Comparison of ENCODE assay signal across 25 mouse cellular contexts in the genomic region with DNA sequence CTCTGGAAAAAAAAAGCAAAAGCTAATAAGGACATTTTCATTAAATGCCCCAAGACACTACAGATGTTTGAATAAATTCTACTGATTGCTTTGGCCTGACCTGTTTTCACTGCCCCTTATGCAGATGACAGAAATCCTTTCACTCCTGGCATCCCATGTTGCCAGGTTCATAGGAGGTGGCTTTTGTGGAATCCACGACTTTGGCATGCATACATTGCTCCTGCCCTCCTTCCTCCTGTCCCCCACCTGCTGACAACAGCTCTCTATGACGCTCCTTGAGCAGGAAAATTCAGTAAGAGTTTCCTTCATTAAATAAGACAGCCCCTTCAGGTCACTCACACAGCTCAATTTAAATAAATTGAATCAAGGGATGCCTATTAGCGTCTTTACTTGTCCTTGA.
"Had no signal": no experiment of that assay in that cellular context is flagged by ENCODE, and none has a peak within 500 bp of the region (broad histone marks: within the 10 kb centered on the region; RNA-seq: fewer than 3 reads in every experiment).

No protein-coding gene starts in this region.

- H3K4me1 ChIP-seq: heart, embryonic 13.5 days; heart, embryonic 15.5 days; limb, embryonic 13.5 days; limb, embryonic 15.5 days; liver, embryonic 12.5 days had no signal

- ATAC-seq: hindbrain, postnatal 0 days; intestine, embryonic 16.5 days; liver, embryonic 12.5 days had no signal

- H3K27ac ChIP-seq: heart, adult 2 months; heart, embryonic 13.5 days; heart, embryonic 15.5 days; hindbrain, embryonic 12.5 days; hindbrain, embryonic 14.5 days; hindbrain, postnatal 0 days; kidney, postnatal 0 days; limb, embryonic 13.5 days; limb, embryonic 15.5 days; liver, embryonic 12.5 days; liver, embryonic 14.5 days had no signal

- H3K27me3 ChIP-seq: heart, embryonic 13.5 days; heart, embryonic 15.5 days; hindbrain, embryonic 12.5 days; limb, embryonic 13.5 days; limb, embryonic 15.5 days; liver, embryonic 12.5 days had no signal

- H3K36me3 ChIP-seq: heart, embryonic 13.5 days; heart, embryonic 15.5 days; hindbrain, embryonic 12.5 days; limb, embryonic 13.5 days; limb, embryonic 15.5 days; liver, embryonic 12.5 days had no signal

- H3K9ac ChIP-seq: heart, embryonic 13.5 days; heart, embryonic 15.5 days; hindbrain, embryonic 12.5 days; hindbrain, embryonic 14.5 days; limb, embryonic 13.5 days; limb, embryonic 15.5 days; liver, embryonic 12.5 days; liver, embryonic 14.5 days had no signal

- H3K4me2 ChIP-seq: heart, embryonic 11.5 days; heart, embryonic 13.5 days; heart, embryonic 15.5 days; hindbrain, embryonic 12.5 days; hindbrain, embryonic 14.5 days; limb, embryonic 13.5 days; limb, embryonic 15.5 days; liver, embryonic 12.5 days had no signal

- DNase-seq: gastrocnemius, postnatal 14 days; gastrocnemius, postnatal 36 days; heart, adult 11 months; heart, adult 2 months; heart, postnatal 14 days; heart, postnatal 36 days; kidney, adult 11 months; kidney, adult 8-10 months; kidney, postnatal 14 days; kidney, postnatal 36 days; layer of hippocampus, adult 9-11 months; layer of hippocampus, postnatal 36 days; left cerebral cortex, postnatal 4 days had no signal

- H3K9me3 ChIP-seq: heart, embryonic 13.5 days; heart, embryonic 15.5 days; hindbrain, embryonic 12.5 days; limb, embryonic 13.5 days; limb, embryonic 15.5 days; liver, embryonic 12.5 days had no signal

- H3K4me3 ChIP-seq: heart, adult 2 months; heart, embryonic 13.5 days; heart, embryonic 15.5 days; hindbrain, embryonic 12.5 days; limb, embryonic 13.5 days; limb, embryonic 15.5 days; liver, embryonic 12.5 days had no signal
